Mouse (Mus musculus) MEL (cell line): Measurements from ENCODE around the gene Mfsd2b. TPM values are rescaled to one million over a fixed set of nuclear protein-coding genes. Genes with fewer than 3 reads are reported as not detected.
A peak's percentile ranks its signal among the peaks of the same experiment; 100 is the strongest.

Source experiments
- DNase-seq: peaks from one replicate; pipeline ENCODE4 v3.0.0; 2011; ENCODE audit warnings: low read depth, low spot score
- H3K27ac ChIP-seq: 2 replicates; pipeline ENCODE4 v1.5.1; 2012; ENCODE audit warnings: low read depth, mild to moderate bottlenecking, control low read depth, low read length, moderate library complexity; ENCODE audit not compliant: control insufficient read depth
- H3K27me3 ChIP-seq, 2 experiments: fragments of 150-350 bp in 1 of 2; sonication (generic) in 1 of 2; 2 replicates each; pipeline ENCODE4 v1.6.1; 2012; ENCODE audit warnings: low read length in 2 of 2, mild to moderate bottlenecking in 2 of 2, improper control_type of control experiment in 1 of 2, moderate library complexity in 1 of 2; ENCODE audit not compliant: insufficient read depth in 2 of 2, control insufficient read depth in 1 of 2
- H3K36me3 ChIP-seq, 2 experiments: 2 replicates each; pipeline ENCODE4 v1.6.1; 2012 to 2014; ENCODE audit warnings: low read length in 2 of 2, improper control_type of control experiment in 1 of 2, inconsistent platforms in 1 of 2, mild to moderate bottlenecking in 1 of 2; ENCODE audit not compliant: insufficient read depth in 2 of 2, control insufficient read depth in 1 of 2
- H3K4me1 ChIP-seq, 2 experiments: fragments of 150-350 bp in 1 of 2; sonication (generic) in 1 of 2; 2 replicates each; pipeline ENCODE4 v1.6.1; 2012; ENCODE audit warnings: low read length in 2 of 2, improper control_type of control experiment in 1 of 2, mild to moderate bottlenecking in 1 of 2; ENCODE audit not compliant: insufficient read depth in 2 of 2, control insufficient read depth in 1 of 2
- H3K4me3 ChIP-seq, 2 experiments: fragments of 150-350 bp in 1 of 2; sonication (generic) in 1 of 2; 2 replicates each; pipeline ENCODE4 v1.5.1; 2012; ENCODE audit warnings: low read depth in 2 of 2, low read length in 2 of 2, mild to moderate bottlenecking in 2 of 2, moderate library complexity in 2 of 2, control low read depth in 1 of 2, improper control_type of control experiment in 1 of 2; ENCODE audit not compliant: control insufficient read depth in 1 of 2, insufficient read depth in 1 of 2
- H3K79me2 ChIP-seq: 2 replicates; pipeline ENCODE4 v1.6.1; 2012; ENCODE audit warnings: mild to moderate bottlenecking, low read length, moderate library complexity; ENCODE audit not compliant: control insufficient read depth, poor library complexity, insufficient read depth
- H3K9ac ChIP-seq: 2 replicates; pipeline ENCODE4 v1.6.1; 2012; ENCODE audit warnings: low read depth, mild to moderate bottlenecking, control low read depth, low read length, moderate library complexity; ENCODE audit not compliant: control insufficient read depth, poor library complexity, severe bottlenecking
- H3K9me3 ChIP-seq: fragments of 150-350 bp; sonication (generic); replicated peaks from 2 replicates; pipeline ENCODE4 v1.6.1; 2012; ENCODE audit warnings: mild to moderate bottlenecking, low read length, improper control_type of control experiment, moderate library complexity; ENCODE audit not compliant: insufficient read depth
- CHD2 ChIP-seq: IDR thresholded peaks from 2 replicates; pipeline ENCODE4 v1.6.1; 2011; ENCODE audit warnings: low read length, improper control_type of control experiment
- CTCF ChIP-seq, 3 experiments: IDR thresholded peaks in 2 of 3; conservative IDR thresholded peaks in 1 of 3; 2 replicates each; pipeline ENCODE4 v1.5.1; 2011 to 2012; ENCODE audit warnings: low read length in 3 of 3, low read depth in 2 of 3, mild to moderate bottlenecking in 2 of 3, improper control_type of control experiment in 1 of 3, inconsistent platforms in 1 of 3, mixed read lengths in 1 of 3, moderate library complexity in 1 of 3; ENCODE audit not compliant: control insufficient read depth in 1 of 3, insufficient read depth in 1 of 3, poor library complexity in 1 of 3, severe bottlenecking in 1 of 3
- E2F4 ChIP-seq: IDR thresholded peaks from 2 replicates; pipeline ENCODE4 v1.6.1; 2011; ENCODE audit warnings: low read depth, low read length, improper control_type of control experiment, borderline replicate concordance
- ELF1 ChIP-seq: IDR thresholded peaks from 2 replicates; pipeline ENCODE4 v1.6.1; 2014; ENCODE audit warnings: low read depth, mild to moderate bottlenecking, inconsistent platforms, low read length, improper control_type of control experiment, moderate library complexity
- GATA1 ChIP-seq: IDR thresholded peaks from 2 replicates; pipeline ENCODE4 v1.6.1; 2011; ENCODE audit warnings: low read depth, low read length, improper control_type of control experiment
- JUND ChIP-seq: IDR thresholded peaks from 2 replicates; pipeline ENCODE4 v1.6.1; 2011; ENCODE audit warnings: low read depth, mild to moderate bottlenecking, improper control_type of control experiment, low read length
- MAFK ChIP-seq: IDR thresholded peaks from 2 replicates; pipeline ENCODE4 v1.6.1; 2011; ENCODE audit warnings: low read depth, mild to moderate bottlenecking, low read length, improper control_type of control experiment, borderline replicate concordance
- MAX ChIP-seq: IDR thresholded peaks from 2 replicates; pipeline ENCODE4 v1.6.1; 2011; ENCODE audit warnings: low read length, improper control_type of control experiment
- MAZ ChIP-seq: IDR thresholded peaks from 2 replicates; pipeline ENCODE4 v1.6.1; 2012; ENCODE audit warnings: low read depth, mild to moderate bottlenecking, inconsistent platforms, low read length, improper control_type of control experiment
- MEF2A ChIP-seq: IDR thresholded peaks from 2 replicates; pipeline ENCODE4 v1.6.1; 2014; ENCODE audit warnings: low read depth, mild to moderate bottlenecking, inconsistent platforms, low read length, improper control_type of control experiment; ENCODE audit not compliant: poor library complexity, insufficient replicate concordance, severe bottlenecking; ENCODE audit errors: extremely low read depth
- MYB ChIP-seq: IDR thresholded peaks from 2 replicates; pipeline ENCODE4 v1.6.1; 2011; ENCODE audit warnings: mild to moderate bottlenecking, low read depth, low read length, improper control_type of control experiment
- SIN3A ChIP-seq: IDR thresholded peaks from 2 replicates; pipeline ENCODE4 v1.6.1; 2012; ENCODE audit warnings: low read length, improper control_type of control experiment, inconsistent platforms
- SMC3 ChIP-seq: IDR thresholded peaks from 2 replicates; pipeline ENCODE4 v1.6.1; 2011; ENCODE audit warnings: low read depth, low read length, improper control_type of control experiment
- TBP ChIP-seq: IDR thresholded peaks from 2 replicates; pipeline ENCODE4 v1.8.0; 2011; ENCODE audit warnings: low read depth, low read length, improper control_type of control experiment
- USF1 ChIP-seq: IDR thresholded peaks from 2 replicates; pipeline ENCODE4 v1.6.1; 2014; ENCODE audit warnings: low read depth, mild to moderate bottlenecking, inconsistent platforms, low read length, improper control_type of control experiment, moderate library complexity
- ZC3H11A ChIP-seq: IDR thresholded peaks from 2 replicates; pipeline ENCODE4 v1.6.1; 2012; ENCODE audit warnings: low read depth, mild to moderate bottlenecking, inconsistent platforms, low read length, improper control_type of control experiment
- ZKSCAN1 ChIP-seq: IDR thresholded peaks from 2 replicates; pipeline ENCODE4 v1.6.1; 2012; ENCODE audit warnings: low read depth, mild to moderate bottlenecking, inconsistent platforms, low read length, improper control_type of control experiment, moderate library complexity
- ZMIZ1 ChIP-seq: IDR thresholded peaks from 2 replicates; pipeline ENCODE4 v1.6.1; 2012; ENCODE audit warnings: low read depth, mild to moderate bottlenecking, inconsistent platforms, low read length, improper control_type of control experiment, moderate library complexity
- polyA plus RNA-seq, 2 experiments: library from polyadenylated mRNA; stranded (reverse) in 1 of 2; unstranded in 1 of 2; fragments of >175 nt in 1 of 2; fragments of >200 nt in 1 of 2; gene quantifications; 2 replicates each; pipeline versions ENCODE4 v1.2.1 to v1.2.4; 2012; ENCODE audit warnings: low replicate concordance in 2 of 2, low read depth in 1 of 2; ENCODE audit not compliant: insufficient read length in 2 of 2, insufficient read depth in 1 of 2, missing spikeins in 1 of 2
- total RNA-seq: library from RNA; depleted of rRNA; stranded (reverse); fragments of 300-350 nt; gene quantifications from 2 replicates; pipeline ENCODE4 v1.2.3, GENCODE M21; 2012

The Mfsd2b gene
- total and polyA plus RNA-seq, 3 experiments = 31.9 to 117 TPM; not detected in 1

DNA sequence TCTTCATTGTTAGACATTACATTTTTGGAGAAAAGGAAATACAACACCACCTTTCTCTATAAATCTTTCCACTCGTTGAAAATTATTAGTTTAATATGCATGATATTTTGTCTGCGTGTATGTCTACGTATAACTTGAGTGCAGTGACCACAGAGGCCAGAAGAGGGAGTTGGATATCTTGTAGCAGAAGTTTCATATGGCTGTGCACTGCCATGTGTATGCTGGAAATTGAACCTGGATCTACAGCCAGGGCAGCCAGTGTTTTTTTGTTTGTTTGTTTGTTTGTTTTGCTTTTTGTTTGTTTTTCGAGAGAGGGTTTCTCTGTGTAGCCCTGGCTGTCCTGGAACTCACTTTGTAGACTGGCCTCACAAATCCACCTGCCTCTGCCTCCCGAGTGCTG, 4.9 kb upstream of the Mfsd2b start:
- Histone ChIP-seq H3K4me3 (no peak overlapping the region), H3K36me3 (peaks cover 12 to 16% of the 10 kb centered on the region in 2 experiments), H3K79me2 (0 out of 2 replicates have a peak, but pooled peaks cover under 1% of the 10 kb centered on the region), H3K4me1 (peaks cover 7 to 17% of the 10 kb centered on the region in 2 experiments), H3K27ac (no peak overlapping the region), H3K27me3 (no peaks in the 10 kb centered on the region), H3K9me3 (no peaks in the 10 kb centered on the region), H3K9ac (no peak overlapping the region)
- DNase-seq = peak; percentile 50
- TF ChIP-seq TBP = no peak
- no peak for TF ChIP-seq MAFK
- TF ChIP-seq CTCF (IDR thresholded peaks at IDR 0.05 in 2 of 3, conservative IDR thresholded peaks at IDR 0.05 in 1 of 3; ENCODE audit: control insufficient read depth in 1 of 3, insufficient read depth in 1 of 3, low read depth in 2 of 3, low read length in 3 of 3, poor library complexity in 1 of 3, severe bottlenecking in 1 of 3) = peak in 1 of 3 experiments; percentile 41; a peak in 2 of 6 replicates
- TF ChIP-seq E2F4 = no peak
- TF ChIP-seq ZKSCAN1 = no peak
- TF ChIP-seq MEF2A = no peak
- TF ChIP-seq MYB = no peak
- no peak for TF ChIP-seq JUND
- peak; percentile 19; the same call in 1 of the 2 replicates for TF ChIP-seq SMC3
- no peak for TF ChIP-seq ELF1
- TF ChIP-seq, all 39 proteins: peak for 2

DNA sequence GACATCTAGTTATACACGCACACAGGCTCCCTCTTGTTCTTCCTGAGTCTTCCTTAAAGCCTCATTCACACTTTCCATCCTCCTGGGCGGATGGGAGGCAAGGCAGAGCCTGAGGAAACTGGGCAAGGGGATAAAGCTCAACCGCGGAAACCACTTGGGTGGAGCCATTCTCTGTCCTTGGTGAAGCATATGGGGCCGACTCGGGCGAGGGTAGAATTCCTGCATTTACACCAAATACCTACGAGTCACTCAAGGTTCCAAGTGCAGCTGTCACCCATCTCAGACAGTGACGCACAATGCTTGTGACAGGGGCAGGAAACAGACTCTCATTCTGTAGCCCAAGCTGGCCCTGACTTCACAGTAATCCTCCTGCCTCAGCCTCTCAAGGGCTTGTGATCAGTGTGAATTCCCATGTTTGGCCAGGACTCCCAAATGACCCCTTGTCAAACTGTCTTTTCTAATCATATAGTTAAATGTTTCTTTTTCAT, 4.2 kb upstream of the Mfsd2b start:
- H3K27ac ChIP-seq = no peak overlapping the region
- peaks cover 7 to 21% of the 10 kb centered on the region in 2 experiments for H3K4me1 ChIP-seq
- H3K9ac ChIP-seq = no peak overlapping the region
- H3K4me3 ChIP-seq = no peak overlapping the region
- peaks cover 9 to 18% of the 10 kb centered on the region in 2 experiments for H3K36me3 ChIP-seq
- H3K27me3 ChIP-seq = no peaks in the 10 kb centered on the region
- H3K9me3 ChIP-seq = no peaks in the 10 kb centered on the region
- TF ChIP-seq GATA1 (no peak), MEF2A (no peak), ZC3H11A (no peak), CHD2 (no peak), ZMIZ1 (no peak), JUND (no peak), USF1 (no peak), MAZ (no peak), MAX (no peak), SIN3A (no peak)
- TF ChIP-seq, all 39 proteins: peak for 0
- peaks cover 5% of the 10 kb centered on the region; the same call in 1 of the 2 replicates for H3K79me2 ChIP-seq
- no peak for DNase-seq
